Mouse (Mus musculus) hindbrain, embryonic 11.5 days (tissue): Measurements from ENCODE around the gene Fiz1. TPM values are rescaled to one million over a fixed set of nuclear protein-coding genes. Genes with fewer than 3 reads are reported as not detected.

ENCODE experiments used
- ATAC-seq: fragments of 200-750 bp; cut with Nextera tagmentation; 2 replicates; pipeline ENCODE4 v1.8.0; 2017; ENCODE audit warnings: mild to moderate bottlenecking, moderate TSS enrichment, moderate library complexity; ENCODE audit not compliant: low FRiP score
- DNase-seq: peaks from one replicate; pipeline ENCODE4 v3.0.0-alpha.2; 2015; ENCODE audit warnings: low spot score
- H3K27ac ChIP-seq: fragments of 300-500 bp; sonication (generic); 2 replicates; pipeline ENCODE4 v1.5.1; 2014; ENCODE audit warnings: mild to moderate bottlenecking, low read depth, low read length
- H3K27me3 ChIP-seq: fragments of 300-500 bp; sonication (generic); 2 replicates; pipeline ENCODE4 v1.6.1; 2014; ENCODE audit warnings: mild to moderate bottlenecking, low read length, moderate library complexity, mixed read lengths; ENCODE audit not compliant: control insufficient read depth, insufficient read depth
- H3K36me3 ChIP-seq: fragments of 300-500 bp; sonication (generic); 2 replicates; pipeline ENCODE4 v1.6.1; 2014; ENCODE audit warnings: mild to moderate bottlenecking, low read length, moderate library complexity, mixed read lengths; ENCODE audit not compliant: control insufficient read depth, insufficient read depth
- H3K4me1 ChIP-seq: fragments of 300-500 bp; sonication (generic); replicated peaks from 2 replicates; pipeline ENCODE4 v1.6.1; 2014; ENCODE audit warnings: low read length, mixed read lengths; ENCODE audit not compliant: control insufficient read depth, insufficient read depth
- H3K4me2 ChIP-seq: fragments of 300-500 bp; sonication (generic); replicated peaks from 2 replicates; pipeline ENCODE4 v1.6.1; 2014; ENCODE audit warnings: mild to moderate bottlenecking, low read depth, low read length
- H3K4me3 ChIP-seq: fragments of 300-500 bp; sonication (generic); 2 replicates; pipeline ENCODE4 v1.5.1; 2014; ENCODE audit warnings: low read depth, low read length
- H3K9ac ChIP-seq: fragments of 300-500 bp; sonication (generic); 2 replicates; pipeline ENCODE4 v1.6.1; 2014; ENCODE audit warnings: low read depth, low read length
- H3K9me3 ChIP-seq: fragments of 300-500 bp; sonication (generic); 2 replicates; pipeline ENCODE4 v1.6.1; 2016; ENCODE audit warnings: low read length; ENCODE audit not compliant: control insufficient read depth
- WGBS: fragments of 180-500 bp; shearing (Covaris S2); extraction: QIAGEN DNeasy Blood & Tissue Kit; methylation state at CpG from one replicate; pipeline ENCODE4 v1.1.7; 2014; 5-methylcytosine and 5-hydroxymethylcytosine counted together
- polyA plus RNA-seq: library from polyadenylated mRNA; unstranded; fragments of >200 nt; fragmentation: Nextera tagmentation; extraction: Ambion mirVana; gene quantifications from 2 replicates; pipeline ENCODE4 v1.2.1, GENCODE M21; 2014

Fiz1 gene
- polyA plus RNA-seq, 1 experiment from 2014 or later = 38.2 TPM

GRCm38 (mm10) chr7:4976832-4977231, 37.7 kb downstream of the Fiz1 start:
- H3K27ac ChIP-seq = no peak overlapping the region
- no peak overlapping the region for H3K4me3 ChIP-seq
- ATAC-seq = no peak
- no peaks in the 10 kb centered on the region for H3K4me1 ChIP-seq
- H3K36me3 ChIP-seq = no peaks in the 10 kb centered on the region
- DNase-seq = no peak
- H3K9me3 ChIP-seq = no peaks in the 10 kb centered on the region
- H3K27me3 ChIP-seq = no peaks in the 10 kb centered on the region
- H3K9ac ChIP-seq = no peak overlapping the region
- WGBS = 95% methylated on average over 7 of the region's 7 CpGs
- H3K4me2 ChIP-seq = no peak overlapping the region

GRCm38 (mm10) chr7:4975455-4975854, 39.0 kb downstream of the Fiz1 start:
- DNase-seq (no peak), ATAC-seq (no peak)
- Histone ChIP-seq H3K9me3 (no peaks in the 10 kb centered on the region), H3K27ac (no peak overlapping the region), H3K4me2 (no peak overlapping the region), H3K27me3 (no peaks in the 10 kb centered on the region), H3K4me3 (no peak overlapping the region), H3K4me1 (no peaks in the 10 kb centered on the region), H3K9ac (no peak overlapping the region), H3K36me3 (no peaks in the 10 kb centered on the region)
- WGBS = 63% methylated on average over 4 of the region's 4 CpGs

- no peak overlapping the region for H3K27ac ChIP-seq
- H3K36me3 ChIP-seq = no peaks in the 10 kb centered on the region
- H3K27me3 ChIP-seq = no peaks in the 10 kb centered on the region
- no peak overlapping the region for H3K4me3 ChIP-seq
- DNase-seq = no peak
- no peak overlapping the region for H3K9ac ChIP-seq
- no peaks in the 10 kb centered on the region for H3K9me3 ChIP-seq
- no peak overlapping the region for H3K4me2 ChIP-seq
- no peak for ATAC-seq
- whole genome bisulfite sequencing = 79% methylated on average over 18 of the region's 18 CpGs
- no peaks in the 10 kb centered on the region for H3K4me1 ChIP-seq
These were observed 42.0 kb downstream of the Fiz1 start for GRCm38 (mm10) chr7:4972321-4973047.

- Histone ChIP-seq H3K9ac (no peak overlapping the region), H3K4me2 (no peak overlapping the region), H3K27me3 (no peaks in the 10 kb centered on the region), H3K4me1 (no peaks in the 10 kb centered on the region), H3K9me3 (no peaks in the 10 kb centered on the region), H3K27ac (no peak overlapping the region), H3K36me3 (no peaks in the 10 kb centered on the region), H3K4me3 (no peak overlapping the region)
- no peak for ATAC-seq
- 28% methylated on average over 7 of the region's 7 CpGs for WGBS
- DNase-seq = no peak
These were observed 42.8 kb downstream of the Fiz1 start for GRCm38 (mm10) chr7:4971710-4972109.

GRCm38 (mm10) chr7:4971068-4971467, 43.4 kb downstream of the Fiz1 start, which contains the start of gene Sbk3:
TSS of gene Sbk3 (minus strand) at chr7:4971168.
- no peak within 1 kb of the TSS for H3K4me3 ChIP-seq
- no peaks in the 10 kb centered on the region for H3K36me3 ChIP-seq
- 39% methylated on average over 6 of the region's 6 CpGs for WGBS
- no peaks in the 10 kb centered on the region for H3K9me3 ChIP-seq
- no peak within 1 kb of the TSS for H3K9ac ChIP-seq
- no peak within 1 kb of the TSS for H3K27ac ChIP-seq
- no peaks in the 10 kb centered on the region for H3K4me1 ChIP-seq
- ATAC-seq (no peak), DNase-seq (no peak)
- H3K4me2 ChIP-seq = no peak within 1 kb of the TSS
- H3K27me3 ChIP-seq = no peaks in the 10 kb centered on the region

GRCm38 (mm10) chr7:4964988-4965387, 49.5 kb downstream of the Fiz1 start:
- Histone ChIP-seq H3K4me2 (no peak overlapping the region), H3K9me3 (no peaks in the 10 kb centered on the region), H3K27me3 (no peaks in the 10 kb centered on the region), H3K4me1 (no peaks in the 10 kb centered on the region), H3K27ac (no peak overlapping the region), H3K9ac (no peak overlapping the region), H3K4me3 (no peak overlapping the region), H3K36me3 (no peaks in the 10 kb centered on the region)
- DNase-seq = no peak
- ATAC-seq = no peak
- WGBS = 85% methylated on average over 5 of the region's 5 CpGs

- no peaks in the 10 kb centered on the region for H3K9me3 ChIP-seq
- no peak within 1 kb of the TSS for H3K27ac ChIP-seq
- no peaks in the 10 kb centered on the region for H3K36me3 ChIP-seq
- no peak within 1 kb of the TSS for H3K4me2 ChIP-seq
- peak; percentile 66 for DNase-seq
- WGBS = 8% methylated on average over 10 of the region's 10 CpGs
- H3K27me3 ChIP-seq = no peaks in the 10 kb centered on the region
- H3K4me1 ChIP-seq = no peaks in the 10 kb centered on the region
- H3K4me3 ChIP-seq = no peak within 1 kb of the TSS
- peak; percentile 54; the same call in 1 of the 2 replicates for ATAC-seq
- no peak within 1 kb of the TSS for H3K9ac ChIP-seq
These were observed 50.2 kb downstream of the Fiz1 start, which contains the start of gene Sbk2 for GRCm38 (mm10) chr7:4964272-4964671. TSS of gene Sbk2 (minus strand) at chr7:4964406.

GRCm38 (mm10) chr7:4963527-4963926, 51.0 kb downstream of the Fiz1 start:
- Histone ChIP-seq H3K27me3 (no peaks in the 10 kb centered on the region), H3K4me1 (no peaks in the 10 kb centered on the region), H3K27ac (no peak overlapping the region), H3K4me2 (no peak overlapping the region), H3K36me3 (no peaks in the 10 kb centered on the region), H3K4me3 (no peak overlapping the region), H3K9ac (no peak overlapping the region), H3K9me3 (no peaks in the 10 kb centered on the region)
- DNase-seq = no peak
- ATAC-seq = no peak
- 81% methylated on average over 5 of the region's 5 CpGs for WGBS

GRCm38 (mm10) chr7:4957361-4957760, 57.1 kb downstream of the Fiz1 start:
- Histone ChIP-seq H3K4me1 (no peaks in the 10 kb centered on the region), H3K9me3 (no peaks in the 10 kb centered on the region), H3K27me3 (no peaks in the 10 kb centered on the region), H3K27ac (no peak overlapping the region), H3K9ac (no peak overlapping the region), H3K4me2 (no peak overlapping the region), H3K36me3 (no peaks in the 10 kb centered on the region), H3K4me3 (no peak overlapping the region)
- WGBS = 88% methylated on average over 10 of the region's 10 CpGs
- DNase-seq (no peak), ATAC-seq (no peak)
